Mouse (Mus musculus) embryonic facial prominence, embryonic 14.5 days (tissue): ENCODE results near the gene Dcaf11. TPM values are rescaled to one million over a fixed set of nuclear protein-coding genes. Genes with fewer than 3 reads are reported as not detected.

Experiments used
- ATAC-seq: fragments of 200-750 bp; cut with Nextera tagmentation; 2 replicates; pipeline ENCODE4 v1.8.0; 2017; ENCODE audit warnings: low read depth, moderate number of reproducible peaks, moderate TSS enrichment
- DNase-seq: peaks from one replicate; pipeline ENCODE4 v3.0.0-alpha.2; 2015; ENCODE audit warnings: low spot score
- H3K27ac ChIP-seq: fragments of 300-500 bp; sonication (generic); replicated peaks from 2 replicates; pipeline ENCODE4 v1.5.1; 2014; ENCODE audit warnings: low read depth, mild to moderate bottlenecking, low read length, moderate library complexity
- H3K27me3 ChIP-seq: fragments of 300-500 bp; sonication (generic); replicated peaks from 2 replicates; pipeline ENCODE4 v1.6.1; 2014; ENCODE audit warnings: low read length; ENCODE audit not compliant: control insufficient read depth, insufficient read depth
- H3K36me3 ChIP-seq: fragments of 300-500 bp; sonication (generic); 2 replicates; pipeline ENCODE4 v1.6.1; 2014; ENCODE audit warnings: low read length, mixed read lengths; ENCODE audit not compliant: control insufficient read depth, insufficient read depth
- H3K4me1 ChIP-seq: fragments of 300-500 bp; sonication (generic); 2 replicates; pipeline ENCODE4 v1.6.1; 2014; ENCODE audit warnings: antibody characterized with exemption, low read length; ENCODE audit not compliant: control insufficient read depth, insufficient read depth
- H3K4me2 ChIP-seq: fragments of 300-500 bp; sonication (generic); 2 replicates; pipeline ENCODE4 v1.6.1; 2014; ENCODE audit warnings: low read depth, mild to moderate bottlenecking, low read length, moderate library complexity, mixed read lengths
- H3K4me3 ChIP-seq: fragments of 300-500 bp; sonication (generic); 2 replicates; pipeline ENCODE4 v1.5.1; 2014; ENCODE audit warnings: low read depth, mild to moderate bottlenecking, low read length
- H3K9ac ChIP-seq: fragments of 300-500 bp; sonication (generic); 2 replicates; pipeline ENCODE4 v1.6.1; 2014; ENCODE audit warnings: low read depth, mild to moderate bottlenecking, low read length, moderate library complexity, mixed read lengths
- H3K9me3 ChIP-seq: fragments of 300-500 bp; sonication (generic); 2 replicates; pipeline ENCODE4 v1.6.1; 2016; ENCODE audit warnings: low read length; ENCODE audit not compliant: control insufficient read depth
- WGBS: fragments of 180-500 bp; shearing (Covaris S2); extraction: QIAGEN DNeasy Blood & Tissue Kit; methylation state at CpG from one replicate; pipeline ENCODE4 v1.1.7; 2014; 5-methylcytosine and 5-hydroxymethylcytosine counted together
- polyA plus RNA-seq: library from polyadenylated mRNA; unstranded; fragments of >200 nt; fragmentation: Nextera tagmentation; extraction: Ambion mirVana; gene quantifications from 2 replicates; pipeline ENCODE4 v1.2.1, GENCODE M21; 2014

The Dcaf11 gene
- polyA plus RNA-seq: 55.1 and 57.7 TPM in 2 replicates

GRCm38 (mm10) chr14:55559799-55560201, at the start of gene Dcaf11:
Gene Dcaf11, plus strand, starts transcription at chr14:55560006.
- peak; percentile 81 for ATAC-seq
- Histone ChIP-seq H3K9me3 (no peaks in the 10 kb centered on the region), H3K27me3 (no peaks in the 10 kb centered on the region), H3K36me3 (peaks cover 17% of the 10 kb centered on the region), H3K9ac (peak within 1 kb of the TSS; percentile 77), H3K4me3 (peak within 1 kb of the TSS; percentile 70), H3K27ac (peak within 1 kb of the TSS; percentile 98), H3K4me2 (peak within 1 kb of the TSS; percentile 65), H3K4me1 (peaks cover 8% of the 10 kb centered on the region)
- DNase-seq: peak; percentile 96
- 0% methylated on average over 27 of the region's 27 CpGs for WGBS

GRCm38 (mm10) chr14:55510125-55510731, 49.6 kb upstream of the Dcaf11 start, which contains the start of gene Cpne6:
Gene Cpne6, plus strand, starts transcription at chr14:55510445.
- Histone ChIP-seq H3K36me3 (no peaks in the 10 kb centered on the region), H3K4me2 (no peak within 1 kb of the TSS), H3K9ac (peak within 1 kb of the TSS; percentile 37; the same call in 1 of the 2 replicates), H3K4me1 (no peaks in the 10 kb centered on the region; the same call in 1 of the 2 replicates), H3K9me3 (no peaks in the 10 kb centered on the region), H3K4me3 (no peak within 1 kb of the TSS), H3K27me3 (no peaks in the 10 kb centered on the region; the same call in 1 of the 2 replicates), H3K27ac (no peak within 1 kb of the TSS)
- DNase-seq: no peak
- WGBS: 89% methylated on average over 11 of the region's 22 CpGs
- ATAC-seq: peak; percentile 24; the same call in 1 of the 2 replicates

GRCm38 (mm10) chr14:55511037-55511436, 48.8 kb upstream of the Dcaf11 start:
- Histone ChIP-seq H3K27ac (no peak overlapping the region), H3K9ac (no peak overlapping the region), H3K4me2 (no peak overlapping the region), H3K36me3 (no peaks in the 10 kb centered on the region), H3K9me3 (no peaks in the 10 kb centered on the region), H3K4me1 (no peaks in the 10 kb centered on the region; the same call in 1 of the 2 replicates), H3K27me3 (no peaks in the 10 kb centered on the region; the same call in 1 of the 2 replicates), H3K4me3 (no peak overlapping the region)
- 60% methylated on average over 7 of the region's 7 CpGs for WGBS
- no peak for DNase-seq
- ATAC-seq: no peak

GRCm38 (mm10) chr14:55513927-55514326, 45.9 kb upstream of the Dcaf11 start:
- Histone ChIP-seq H3K27ac (no peak overlapping the region), H3K9ac (no peak overlapping the region), H3K4me3 (no peak overlapping the region), H3K36me3 (no peaks in the 10 kb centered on the region), H3K9me3 (no peaks in the 10 kb centered on the region), H3K27me3 (peaks cover under 1% of the 10 kb centered on the region; the same call in 1 of the 2 replicates), H3K4me1 (no peaks in the 10 kb centered on the region; the same call in 1 of the 2 replicates), H3K4me2 (no peak overlapping the region)
- no peak for ATAC-seq
- 63% methylated on average over 10 of the region's 10 CpGs for WGBS
- DNase-seq: no peak

GRCm38 (mm10) chr14:55515846-55516245, 44.0 kb upstream of the Dcaf11 start:
- no peak overlapping the region for H3K9ac ChIP-seq
- H3K4me3 ChIP-seq: no peak overlapping the region
- no peaks in the 10 kb centered on the region for H3K36me3 ChIP-seq
- ATAC-seq (no peak), DNase-seq (no peak)
- H3K4me2 ChIP-seq: no peak overlapping the region
- H3K27me3 ChIP-seq: peaks cover 18% of the 10 kb centered on the region
- no peak overlapping the region for H3K27ac ChIP-seq
- WGBS: 77% methylated on average over 4 of the region's 4 CpGs
- no peaks in the 10 kb centered on the region for H3K9me3 ChIP-seq
- peaks cover under 1% of the 10 kb centered on the region; the same call in 1 of the 2 replicates for H3K4me1 ChIP-seq

GRCm38 (mm10) chr14:55518897-55519296, 40.9 kb upstream of the Dcaf11 start:
- Histone ChIP-seq H3K27ac (no peak overlapping the region), H3K9ac (no peak overlapping the region), H3K36me3 (no peaks in the 10 kb centered on the region), H3K4me1 (0 out of 2 replicates have a peak, but pooled peaks cover 2% of the 10 kb centered on the region), H3K4me2 (no peak overlapping the region), H3K9me3 (no peaks in the 10 kb centered on the region), H3K4me3 (no peak overlapping the region), H3K27me3 (peaks cover 34% of the 10 kb centered on the region)
- DNase-seq (no peak), ATAC-seq (peak; percentile 27; the same call in 1 of the 2 replicates)
- whole genome bisulfite sequencing: 40% methylated on average over 2 of the region's 2 CpGs

GRCm38 (mm10) chr14:55519604-55520003, 40.2 kb upstream of the Dcaf11 start:
- no peak for ATAC-seq

GRCm38 (mm10) chr14:55520451-55521361, 39.1 kb upstream of the Dcaf11 start:
- peak overlapping the region; percentile 48 for H3K4me3 ChIP-seq
- H3K9ac ChIP-seq: peak overlapping the region; percentile 57
- H3K4me2 ChIP-seq: peak overlapping the region; percentile 95
- H3K27ac ChIP-seq: no peak overlapping the region
- 0 out of 2 replicates have a peak, but pooled peaks cover 2% of the 10 kb centered on the region for H3K4me1 ChIP-seq
- WGBS: 2% methylated on average over 33 of the region's 61 CpGs
- H3K27me3 ChIP-seq: peaks cover 34% of the 10 kb centered on the region
- H3K36me3 ChIP-seq: no peaks in the 10 kb centered on the region
- DNase-seq (peak; percentile 37), ATAC-seq (peak; percentile 69)
- H3K9me3 ChIP-seq: no peaks in the 10 kb centered on the region

More at GRCm38 (mm10) chr14:55519604-55520003, 40.2 kb upstream of the Dcaf11 start:
- H3K27me3 ChIP-seq: peaks cover 34% of the 10 kb centered on the region
- DNase-seq: no peak
- H3K36me3 ChIP-seq: no peaks in the 10 kb centered on the region
- no peak overlapping the region for H3K4me2 ChIP-seq
- H3K4me1 ChIP-seq: 0 out of 2 replicates have a peak, but pooled peaks cover 2% of the 10 kb centered on the region
- H3K4me3 ChIP-seq: no peak overlapping the region
- no peak overlapping the region for H3K27ac ChIP-seq
- no peak overlapping the region for H3K9ac ChIP-seq
- H3K9me3 ChIP-seq: no peaks in the 10 kb centered on the region
- WGBS: 51% methylated on average over 4 of the region's 4 CpGs
